Mouse (Mus musculus) layer of hippocampus, adult 2 months (tissue): Measurements from ENCODE around the gene Arhgap28. TPM values are rescaled to one million over a fixed set of nuclear protein-coding genes. Genes with fewer than 3 reads are reported as not detected.

Experiments
- DNase-seq, 2 experiments: peaks; one replicate each; pipeline ENCODE4 v3.0.0; 2022; ENCODE audit warnings: low spot score in 2 of 2
- H3K27ac ChIP-seq: fragments of 200-600 bp; 2 replicates; pipeline ENCODE4 v1.8.1; 2022
- H3K4me3 ChIP-seq: fragments of 200-600 bp; 2 replicates; pipeline ENCODE4 v1.8.1; 2022; ENCODE audit warnings: mild to moderate bottlenecking
- CTCF ChIP-seq: fragments of 200-600 bp; conservative IDR thresholded peaks from 2 replicates; pipeline ENCODE4 v1.8.1; 2022; ENCODE audit warnings: antibody characterized with exemption, mild to moderate bottlenecking, moderate library complexity
- total RNA-seq, 2 experiments: library from RNA; stranded (reverse); gene quantifications; 2 replicates each; pipeline ENCODE4 v1.2.3; 2021

The Arhgap28 gene
- total RNA-seq, 2 experiments from 2014 or later, result 0.34 to 0.49 TPM

DNA sequence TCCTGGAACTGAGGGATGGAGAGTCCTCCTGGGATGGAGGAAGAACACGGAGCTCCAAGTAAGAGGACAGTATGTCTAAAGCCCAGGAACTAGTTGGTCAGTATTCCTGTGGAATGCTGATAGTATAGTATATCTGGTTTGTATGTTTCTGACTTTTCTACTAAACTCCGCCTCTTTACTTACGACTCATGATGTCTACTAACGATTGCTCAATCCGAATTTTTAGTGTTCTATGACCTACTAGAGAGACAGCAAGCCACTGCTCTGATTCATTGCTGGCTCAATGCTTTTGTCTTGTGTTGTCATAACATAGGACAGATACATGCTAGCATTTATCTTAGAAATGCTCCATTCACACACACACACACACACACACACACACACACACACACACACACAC lies 24.7 kb downstream of the Arhgap28 start:
- Histone ChIP-seq H3K27ac (no peak overlapping the region), H3K4me3 (no peak overlapping the region)
- no peak for DNase-seq
- TF ChIP-seq CTCF, result no peak

DNA sequence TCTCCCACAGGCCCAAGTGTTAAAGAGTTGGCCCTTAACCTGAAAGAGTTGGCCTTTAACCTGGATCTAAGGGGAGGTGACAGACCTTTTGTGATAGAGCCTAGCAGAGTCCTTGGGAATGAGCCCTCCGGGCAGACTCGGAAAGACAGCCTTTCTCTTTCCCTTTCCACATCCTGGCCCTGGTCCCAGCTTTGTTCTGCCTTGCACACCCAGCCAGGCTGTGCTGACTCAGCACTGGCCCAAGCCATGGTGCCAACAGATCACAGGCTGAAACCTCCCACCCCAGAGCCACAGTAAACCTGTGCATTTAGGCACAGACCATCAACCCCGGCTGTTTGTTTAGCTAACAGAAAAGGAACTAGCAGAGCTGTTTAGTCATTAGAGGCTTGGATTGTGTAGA lies 25.1 kb downstream of the Arhgap28 start:
- H3K27ac ChIP-seq, result no peak overlapping the region
- H3K4me3 ChIP-seq, result no peak overlapping the region
- no peak for TF ChIP-seq CTCF
- DNase-seq, result no peak

DNA sequence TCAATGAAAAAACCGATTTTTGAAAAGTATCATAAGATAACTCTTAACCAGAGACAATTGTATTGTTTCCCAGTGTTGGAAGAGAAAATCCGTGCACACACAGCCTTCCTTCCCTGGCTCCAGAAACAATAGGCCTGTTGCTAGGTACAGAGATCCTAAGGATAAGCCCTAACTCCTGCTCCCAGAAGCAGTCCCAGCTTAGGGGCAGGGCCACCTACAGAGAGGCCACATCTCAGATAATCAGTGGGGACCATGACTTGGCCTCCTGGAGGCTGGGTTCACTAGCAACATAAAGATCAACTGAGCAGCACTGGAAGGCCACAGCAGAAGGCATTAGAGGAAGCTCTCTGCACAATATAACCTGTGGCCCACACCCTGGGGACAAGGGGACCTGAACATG lies 27.5 kb downstream of the Arhgap28 start:
- no peak overlapping the region for H3K4me3 ChIP-seq
- H3K27ac ChIP-seq, result no peak overlapping the region
- TF ChIP-seq CTCF, result no peak
- DNase-seq, result no peak

DNA sequence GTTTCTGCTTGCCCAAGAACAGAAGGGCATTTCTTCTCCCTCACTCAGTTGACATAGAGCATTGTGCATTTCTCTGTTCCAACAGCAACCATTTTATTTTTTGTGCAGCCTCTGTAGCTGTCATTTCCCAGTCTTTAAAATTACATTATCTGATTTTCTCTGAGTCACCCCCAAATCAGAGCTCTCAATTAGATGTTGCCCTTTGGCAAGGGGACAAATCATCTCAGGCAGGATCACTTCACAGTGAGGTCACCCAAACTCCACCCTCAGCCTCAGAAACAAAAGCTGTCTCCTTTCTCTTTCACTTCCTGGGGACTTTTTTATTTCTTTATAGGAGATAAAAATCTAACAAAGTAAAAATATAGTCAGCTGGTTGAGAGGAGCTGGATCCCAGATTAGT lies 27.9 kb downstream of the Arhgap28 start:
- no peak for DNase-seq
- no peak for TF ChIP-seq CTCF

DNA sequence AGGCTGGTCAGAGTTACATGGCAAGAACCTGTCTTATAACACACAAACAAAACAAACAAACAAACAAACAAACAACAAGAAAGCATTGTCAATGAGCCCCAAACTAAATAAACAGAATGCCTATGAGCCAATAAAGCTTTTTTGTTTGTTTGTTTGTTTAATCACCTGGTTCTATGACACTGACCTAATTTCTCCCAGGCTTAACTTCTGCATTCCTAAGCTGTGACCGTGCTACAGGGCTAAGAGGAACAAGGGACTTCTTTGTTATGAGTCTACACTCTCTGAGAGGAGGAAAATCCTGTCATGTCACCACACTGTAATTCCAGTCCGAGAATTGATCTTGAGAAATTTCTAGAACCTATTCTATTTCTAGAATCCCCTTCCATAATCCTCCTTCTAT lies 29.2 kb downstream of the Arhgap28 start:
- no peak for TF ChIP-seq CTCF
- no peak overlapping the region for H3K27ac ChIP-seq
- H3K4me3 ChIP-seq, result no peak overlapping the region
- no peak for DNase-seq

More for the DNA sequence above, 27.9 kb downstream of the Arhgap28 start:
- H3K27ac ChIP-seq, result no peak overlapping the region
- no peak overlapping the region for H3K4me3 ChIP-seq

DNA sequence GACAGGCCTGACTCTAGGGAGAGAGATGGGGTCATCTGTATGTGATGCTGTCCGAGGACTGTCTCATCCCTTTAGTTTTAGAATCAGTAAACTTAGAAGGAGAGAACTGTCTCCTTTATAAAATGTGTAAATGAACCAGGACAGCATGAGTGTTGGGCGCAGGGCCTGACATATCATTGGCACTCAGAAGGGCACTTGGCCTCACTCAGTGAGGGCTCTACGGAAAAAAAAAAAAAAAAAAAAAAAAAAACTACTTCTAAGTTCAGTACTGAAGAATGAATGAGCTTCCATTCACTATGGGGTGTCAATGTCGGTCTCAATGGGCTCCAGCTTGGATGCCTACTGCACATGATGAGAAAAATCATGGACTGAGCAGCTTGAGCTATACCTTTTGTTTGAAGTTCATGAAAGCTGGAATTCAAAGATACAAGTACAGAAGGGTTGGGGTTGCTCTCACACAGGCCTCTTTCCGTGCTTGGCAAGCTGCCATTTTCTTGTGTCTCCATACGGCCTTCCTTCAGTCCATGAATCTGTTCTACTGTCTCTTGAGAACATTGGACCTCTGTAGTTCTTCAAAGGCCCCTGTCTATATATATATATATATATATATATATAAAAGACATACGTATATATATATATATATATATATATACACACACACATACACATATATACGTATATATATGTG lies 36.9 kb downstream of the Arhgap28 start:
- no peak for TF ChIP-seq CTCF
- DNase-seq, result no peak

DNA sequence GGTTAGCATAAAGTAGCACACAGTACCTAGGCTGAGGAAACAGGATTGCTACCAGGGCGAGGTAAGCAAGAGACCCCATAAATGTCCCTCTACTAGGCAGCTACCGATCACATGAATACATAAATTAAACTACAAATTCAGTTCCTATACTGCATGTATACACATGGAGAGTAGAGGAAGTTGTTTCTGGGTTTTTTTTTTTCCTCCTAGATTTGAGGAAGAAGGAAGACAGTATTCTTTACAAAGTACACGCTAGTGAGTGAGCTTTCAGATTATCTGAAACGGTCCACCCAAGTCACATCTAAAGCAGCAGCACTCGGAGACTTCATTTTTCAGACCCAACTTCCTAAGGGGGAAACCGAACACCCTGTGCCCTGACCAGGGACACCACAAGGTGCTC lies 41.1 kb downstream of the Arhgap28 start:
- Histone ChIP-seq H3K4me3 (no peak overlapping the region), H3K27ac (no peak overlapping the region)
- TF ChIP-seq CTCF, result no peak
- no peak for DNase-seq

More for the DNA sequence above, 36.9 kb downstream of the Arhgap28 start:
- Histone ChIP-seq H3K27ac (no peak overlapping the region), H3K4me3 (no peak overlapping the region)

DNA sequence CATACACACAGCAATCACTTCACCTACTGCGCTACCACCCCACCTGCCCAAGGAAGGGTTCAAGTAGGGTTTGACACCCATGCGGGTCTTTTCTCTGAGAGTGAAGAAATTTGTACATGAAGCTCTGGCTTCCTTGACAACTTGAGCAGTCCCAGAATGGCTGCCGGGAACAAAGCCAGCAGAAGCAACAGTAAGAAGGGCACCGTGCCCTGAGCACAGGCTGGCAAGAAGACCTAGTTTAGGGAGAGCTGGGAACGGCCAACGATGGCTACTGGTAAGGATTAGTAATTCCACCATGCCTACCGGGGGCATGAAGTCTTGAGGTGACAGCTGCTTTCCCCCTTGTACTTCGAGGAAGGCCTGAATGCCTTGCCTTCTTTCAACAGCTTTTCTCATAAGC lies 41.9 kb downstream of the Arhgap28 start:
- no peak overlapping the region for H3K27ac ChIP-seq

DNA sequence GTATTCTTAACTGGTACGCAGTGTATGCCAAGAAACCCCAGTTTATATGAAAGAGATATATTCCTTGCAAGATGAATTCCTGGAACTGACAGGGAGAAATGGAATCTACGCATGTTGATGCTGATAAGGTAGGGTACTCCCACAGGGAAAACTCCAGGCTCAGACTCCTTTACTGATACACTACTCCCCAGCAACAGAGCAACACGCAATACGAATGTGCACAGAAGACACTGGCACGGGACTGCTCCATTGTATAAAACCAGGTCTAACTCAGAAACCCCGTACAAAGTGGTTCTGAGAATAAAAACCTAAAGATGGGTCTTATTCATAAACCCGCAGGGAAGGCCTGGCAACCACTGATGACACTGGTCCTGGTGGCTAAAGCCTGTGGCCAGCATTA lies 45.0 kb downstream of the Arhgap28 start:
- Histone ChIP-seq H3K27ac (no peak overlapping the region), H3K4me3 (no peak overlapping the region)
- TF ChIP-seq CTCF, result no peak
- DNase-seq, result no peak

More for the DNA sequence above, 41.9 kb downstream of the Arhgap28 start:
- TF ChIP-seq CTCF, result no peak
- no peak overlapping the region for H3K4me3 ChIP-seq
- peak in 1 of 2 experiments; percentile 1 for DNase-seq

DNA sequence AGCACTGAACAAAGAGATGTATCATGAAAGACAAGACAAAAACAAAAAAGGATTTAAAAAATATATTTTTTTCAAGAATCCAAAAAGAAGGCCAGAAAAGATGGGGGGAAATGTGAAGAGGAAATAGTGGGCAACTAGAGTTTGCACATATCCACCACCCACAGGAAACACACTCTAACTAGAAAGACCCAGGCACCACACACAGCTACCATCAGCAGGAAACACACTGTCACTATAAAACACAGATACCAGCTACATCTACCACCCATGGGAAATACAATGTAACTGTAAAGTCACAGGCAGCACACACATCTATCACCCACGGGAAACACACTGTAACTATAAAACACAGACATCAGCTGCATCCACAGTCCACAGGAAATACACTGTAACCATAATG lies 46.3 kb downstream of the Arhgap28 start:
- TF ChIP-seq CTCF, result no peak
- Histone ChIP-seq H3K4me3 (no peak overlapping the region), H3K27ac (no peak overlapping the region)
- no peak for DNase-seq

DNA sequence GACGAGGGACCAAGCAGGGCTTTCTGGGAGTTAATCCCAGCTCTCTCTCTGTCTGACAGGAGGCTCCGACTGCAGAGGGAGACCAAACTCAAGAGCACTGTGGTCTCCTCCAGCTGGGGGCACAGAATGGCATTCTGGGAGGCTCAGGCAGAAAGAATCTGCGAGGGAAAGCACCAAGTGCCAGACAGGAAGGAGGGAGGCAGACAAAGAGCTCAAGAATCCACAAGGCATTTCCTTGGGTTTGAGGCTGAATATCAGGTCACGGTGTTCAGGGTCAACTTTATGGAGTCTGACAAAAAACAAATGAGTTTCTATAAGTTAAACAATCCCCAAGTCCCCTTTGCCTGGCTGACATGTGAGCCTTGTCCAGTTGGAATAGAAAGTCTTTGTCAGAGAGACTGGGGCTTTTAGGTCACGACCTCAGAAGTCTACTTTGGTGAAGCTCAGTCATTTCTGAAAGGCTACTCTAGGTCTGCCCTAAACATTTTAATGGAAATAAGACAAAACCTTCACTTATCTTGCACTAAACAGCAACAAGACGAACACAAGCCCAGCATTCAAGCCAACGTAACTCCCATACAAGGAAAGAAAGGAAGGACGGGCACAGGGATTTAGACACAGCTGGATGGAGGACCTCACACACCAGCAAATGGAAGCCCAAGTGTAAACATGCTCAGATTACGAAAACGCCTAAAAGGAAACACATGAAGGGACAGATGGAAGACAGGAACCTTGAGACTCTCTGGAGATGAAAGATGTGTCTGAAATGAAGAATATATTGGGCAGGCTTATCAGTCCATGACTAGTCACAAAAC lies 47.8 kb downstream of the Arhgap28 start:
- no peak overlapping the region for H3K27ac ChIP-seq
- TF ChIP-seq CTCF, result no peak
- no peak for DNase-seq
- no peak overlapping the region for H3K4me3 ChIP-seq

DNA sequence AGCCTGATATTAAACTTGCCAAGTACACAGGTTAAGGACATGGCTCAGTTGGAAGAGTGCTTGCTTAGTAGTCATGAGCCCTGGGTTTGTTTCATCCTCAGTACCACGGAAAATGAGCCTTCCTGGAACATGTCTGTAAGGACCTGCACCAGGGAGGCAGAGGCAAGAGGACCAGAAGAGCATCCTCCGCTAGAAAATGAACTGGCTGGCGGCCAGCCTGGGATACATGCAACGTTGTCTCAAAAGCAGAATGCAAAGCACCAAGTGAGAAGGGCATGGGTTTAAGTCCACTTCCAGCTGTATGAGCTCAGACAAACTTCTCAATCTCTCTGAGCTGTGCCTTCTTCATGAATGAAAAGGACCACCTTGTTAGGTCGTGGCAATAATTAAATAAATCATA lies 49.0 kb downstream of the Arhgap28 start:
- H3K4me3 ChIP-seq, result no peak overlapping the region
- no peak overlapping the region for H3K27ac ChIP-seq
- TF ChIP-seq CTCF, result no peak
- DNase-seq, result no peak

DNA sequence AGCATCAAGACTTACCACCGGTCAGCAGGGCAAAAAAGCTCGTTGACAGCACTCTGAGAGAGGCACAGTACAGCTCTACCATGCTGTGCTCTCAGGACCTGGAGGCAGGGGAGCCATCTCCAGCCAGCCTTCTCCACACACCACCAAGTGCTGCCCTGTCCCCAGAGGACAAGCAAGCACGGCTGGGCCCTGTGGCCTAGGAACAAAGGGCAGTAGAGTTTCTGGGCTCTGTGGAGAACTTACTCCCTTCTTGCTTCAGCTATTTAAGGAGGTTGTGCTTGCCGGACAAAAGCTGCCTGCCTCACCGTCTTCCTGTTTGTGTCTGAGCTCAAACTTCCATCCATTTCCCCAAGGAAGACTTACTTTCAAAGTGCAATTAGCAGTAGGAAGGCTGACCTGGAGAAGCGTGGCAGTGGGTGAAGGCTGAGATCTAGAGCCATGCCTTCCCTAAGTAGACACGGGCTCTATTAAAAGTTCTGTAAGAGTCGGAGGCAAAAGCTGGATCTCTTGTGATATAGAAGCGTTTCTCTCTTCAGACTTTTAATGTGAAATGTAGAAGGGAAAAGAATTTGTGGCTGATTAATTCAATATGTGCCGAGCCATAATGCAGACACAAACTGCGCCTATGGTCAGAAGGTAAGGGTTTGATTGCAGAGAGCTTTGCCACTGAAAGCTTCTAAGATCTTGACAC lies 53.3 kb downstream of the Arhgap28 start:
- H3K4me3 ChIP-seq, result no peak overlapping the region

More for the DNA sequence above, 53.3 kb downstream of the Arhgap28 start:
- TF ChIP-seq CTCF, result no peak
- DNase-seq, result no peak
- no peak overlapping the region for H3K27ac ChIP-seq
